ENCODE assay signal across 14 mouse cellular contexts in the genomic region with DNA sequence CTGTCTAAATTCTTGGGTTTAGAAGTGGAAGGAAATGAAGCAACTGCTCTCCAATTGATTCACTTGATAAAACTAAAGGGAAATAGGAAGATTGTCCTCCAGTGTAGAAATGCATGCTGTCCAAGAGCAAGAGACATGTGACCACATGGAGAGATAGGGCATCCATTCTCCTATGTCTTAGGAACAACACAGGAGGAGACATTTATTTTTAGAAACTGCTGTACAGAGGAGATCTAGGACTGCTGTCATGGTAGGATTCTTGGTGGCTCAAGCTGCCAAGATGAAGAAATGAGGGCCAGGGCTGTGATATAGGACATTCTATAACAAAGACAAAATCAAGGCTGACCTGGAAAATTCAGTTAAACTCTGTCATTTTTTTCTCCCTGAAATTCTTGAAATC.
"Had no signal": no experiment of that assay in that cellular context is flagged by ENCODE, and none has a peak within 500 bp of the region (broad histone marks: within the 10 kb centered on the region; RNA-seq: fewer than 3 reads in every experiment).

No protein-coding gene starts in this region.

- H3K36me3 ChIP-seq: limb, embryonic 13.5 days; liver, embryonic 12.5 days; midbrain, embryonic 15.5 days; neural tube, embryonic 12.5 days had no signal

- H3K4me2 ChIP-seq: limb, embryonic 13.5 days; liver, embryonic 12.5 days; lung, embryonic 14.5 days; midbrain, embryonic 11.5 days; midbrain, embryonic 15.5 days; neural tube, embryonic 12.5 days had no signal

- ATAC-seq: liver, embryonic 12.5 days; midbrain, embryonic 15.5 days had no signal

- H3K4me1 ChIP-seq: limb, embryonic 13.5 days; liver, embryonic 12.5 days; megakaryocyte, embryonic 14.5 days; midbrain, embryonic 15.5 days; neural tube, embryonic 12.5 days had no signal

- H3K27ac ChIP-seq: limb, embryonic 13.5 days; liver, embryonic 12.5 days; macrophage; midbrain, embryonic 15.5 days; neural tube, embryonic 12.5 days had no signal

- H3K4me3 ChIP-seq: limb, embryonic 13.5 days; liver, embryonic 12.5 days; megakaryocyte, embryonic 14.5 days; midbrain, embryonic 15.5 days; neural tube, embryonic 12.5 days had no signal

- H3K9me3 ChIP-seq: limb, embryonic 13.5 days; liver, embryonic 12.5 days; megakaryocyte, embryonic 14.5 days; midbrain, embryonic 15.5 days; neural tube, embryonic 12.5 days had no signal

- H3K27me3 ChIP-seq: limb, embryonic 13.5 days; liver, embryonic 12.5 days; megakaryocyte, embryonic 14.5 days; midbrain, embryonic 15.5 days; neural tube, embryonic 12.5 days had no signal

- DNase-seq: kidney, postnatal 10 days; kidney, postnatal 4 days; left cerebral cortex, postnatal 4 days; lung, embryonic 14.5 days; lung, postnatal 10 days; thymus, adult 18-20 months; thymus, postnatal 14 days had no signal

- H3K9ac ChIP-seq: limb, embryonic 13.5 days; liver, embryonic 12.5 days; lung, embryonic 14.5 days; midbrain, embryonic 15.5 days; neural tube, embryonic 12.5 days had no signal
